Mouse (Mus musculus): ENCODE measurements at regions not wholly inside any gene's neighbourhood (a gene's known extent, or its start where the extent isn't known, plus 50 kb on each side); places are given as distances from the start of the nearest gene placed in this dataset.

GRCm38 (mm10) chr4:10792628-10793027, 81.7 kb upstream of the 2610301B20Rik start:
- no peak for TF ChIP-seq CTCF (IDR thresholded peaks at IDR 0.05; ENCODE audit: low read depth)
- H3K36me3 ChIP-seq (ENCODE audit: insufficient read depth, low read length): no peaks in the 10 kb centered on the region
- no peak overlapping the region for H3K27ac ChIP-seq
- H3K4me1 ChIP-seq (replicated peaks; ENCODE audit: insufficient read depth, low read length): no peaks in the 10 kb centered on the region
- no peaks in the 10 kb centered on the region for H3K27me3 ChIP-seq (ENCODE audit: insufficient read depth, low read length)
- ATAC-seq (replicated peaks; ENCODE audit: low FRiP score, low read depth) (no peak), DNase-seq (ENCODE audit: low spot score) (no peak)
- no peak overlapping the region for H3K9ac ChIP-seq (ENCODE audit: low read depth, low read length)
- WGBS: 41% methylated on average over 3 of the region's 3 CpGs
- no peak overlapping the region for H3K4me2 ChIP-seq (ENCODE audit: low read length)
- no peaks in the 10 kb centered on the region for H3K9me3 ChIP-seq (replicated peaks; ENCODE audit: low read length)
- no peak overlapping the region for H3K4me3 ChIP-seq (replicated peaks; ENCODE audit: low read depth, low read length)

GRCm38 (mm10) chr4:10794471-10794870, 79.8 kb upstream of the 2610301B20Rik start:
- Histone ChIP-seq H3K4me3 (replicated peaks; ENCODE audit: low read depth, low read length) (no peak overlapping the region), H3K9ac (ENCODE audit: low read depth, low read length) (no peak overlapping the region), H3K4me2 (ENCODE audit: low read length) (no peak overlapping the region), H3K27ac (no peak overlapping the region), H3K27me3 (ENCODE audit: insufficient read depth, low read length) (no peaks in the 10 kb centered on the region), H3K4me1 (replicated peaks; ENCODE audit: insufficient read depth, low read length) (no peaks in the 10 kb centered on the region), H3K36me3 (ENCODE audit: insufficient read depth, low read length) (no peaks in the 10 kb centered on the region), H3K9me3 (replicated peaks; ENCODE audit: low read length) (no peaks in the 10 kb centered on the region)
- TF ChIP-seq CTCF (IDR thresholded peaks at IDR 0.05; ENCODE audit: low read depth): no peak
- DNase-seq (ENCODE audit: low spot score) (no peak), ATAC-seq (replicated peaks; ENCODE audit: low FRiP score, low read depth) (no peak)
- WGBS: 60% methylated on average over 3 of the region's 3 CpGs

- Histone ChIP-seq H3K9ac (ENCODE audit: low read depth, low read length) (no peak overlapping the region), H3K4me1 (replicated peaks; ENCODE audit: insufficient read depth, low read length) (no peaks in the 10 kb centered on the region), H3K9me3 (replicated peaks; ENCODE audit: low read length) (no peaks in the 10 kb centered on the region), H3K4me2 (ENCODE audit: low read length) (no peak overlapping the region), H3K36me3 (ENCODE audit: insufficient read depth, low read length) (no peaks in the 10 kb centered on the region), H3K27me3 (ENCODE audit: insufficient read depth, low read length) (no peaks in the 10 kb centered on the region), H3K27ac (no peak overlapping the region), H3K4me3 (replicated peaks; ENCODE audit: low read depth, low read length) (no peak overlapping the region)
- DNase-seq (ENCODE audit: low spot score) (no peak), ATAC-seq (replicated peaks; ENCODE audit: low FRiP score, low read depth) (no peak)
- no peak for TF ChIP-seq CTCF (IDR thresholded peaks at IDR 0.05; ENCODE audit: low read depth)
- WGBS: 66% methylated on average over 3 of the region's 3 CpGs
Observed at GRCm38 (mm10) chr4:10800780-10801553, 73.3 kb upstream of the 2610301B20Rik start.

DNA sequence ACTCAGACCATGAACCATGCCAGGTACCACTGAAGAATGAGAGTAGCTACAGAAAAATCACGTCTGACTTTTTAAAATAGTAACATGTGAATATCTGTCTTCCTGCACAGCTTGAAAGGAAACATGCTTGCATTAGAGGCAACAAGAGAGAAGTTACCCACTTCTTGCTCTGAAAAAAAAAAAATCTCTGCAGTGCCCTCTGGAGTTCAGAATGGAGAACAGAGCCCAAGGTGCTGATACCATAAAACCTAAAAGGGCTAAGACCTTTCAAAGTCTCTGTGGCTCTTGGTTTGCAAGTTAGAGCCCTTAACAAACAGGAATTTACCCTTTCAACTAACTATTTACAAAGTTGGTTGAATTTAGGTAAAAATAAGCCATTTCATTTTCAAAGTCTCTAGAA, 69.6 kb upstream of the 2610301B20Rik start:
- WGBS: 35% methylated on average over 1 of the region's 1 CpGs
- no peak overlapping the region for H3K9ac ChIP-seq (ENCODE audit: low read depth, low read length)

GRCm38 (mm10) chr4:10807260-10807659, 67.0 kb upstream of the 2610301B20Rik start:
- no peak overlapping the region for H3K27ac ChIP-seq
- no peak overlapping the region for H3K4me2 ChIP-seq (ENCODE audit: low read length)
- TF ChIP-seq CTCF (IDR thresholded peaks at IDR 0.05; ENCODE audit: low read depth): no peak
- H3K9me3 ChIP-seq (replicated peaks; ENCODE audit: low read length): no peaks in the 10 kb centered on the region
- H3K9ac ChIP-seq (ENCODE audit: low read depth, low read length): no peak overlapping the region
- H3K4me3 ChIP-seq (replicated peaks; ENCODE audit: low read depth, low read length): no peak overlapping the region
- DNase-seq (ENCODE audit: low spot score) (no peak), ATAC-seq (replicated peaks; ENCODE audit: low FRiP score, low read depth) (no peak)
- H3K4me1 ChIP-seq (replicated peaks; ENCODE audit: insufficient read depth, low read length): no peaks in the 10 kb centered on the region
- no peaks in the 10 kb centered on the region for H3K36me3 ChIP-seq (ENCODE audit: insufficient read depth, low read length)
- no peaks in the 10 kb centered on the region for H3K27me3 ChIP-seq (ENCODE audit: insufficient read depth, low read length)
- WGBS: 44% methylated on average over 3 of the region's 3 CpGs

More for the DNA sequence above, 69.6 kb upstream of the 2610301B20Rik start:
- Histone ChIP-seq H3K27me3 (ENCODE audit: insufficient read depth, low read length) (no peaks in the 10 kb centered on the region), H3K4me1 (replicated peaks; ENCODE audit: insufficient read depth, low read length) (no peaks in the 10 kb centered on the region), H3K36me3 (ENCODE audit: insufficient read depth, low read length) (no peaks in the 10 kb centered on the region), H3K9me3 (replicated peaks; ENCODE audit: low read length) (no peaks in the 10 kb centered on the region), H3K27ac (no peak overlapping the region), H3K4me2 (ENCODE audit: low read length) (no peak overlapping the region), H3K4me3 (replicated peaks; ENCODE audit: low read depth, low read length) (no peak overlapping the region)
- no peak for ATAC-seq (replicated peaks; ENCODE audit: low FRiP score, low read depth)
- peak; percentile 35; the same call in 1 of the 2 replicates for TF ChIP-seq CTCF (IDR thresholded peaks at IDR 0.05; ENCODE audit: low read depth)
- DNase-seq (ENCODE audit: low spot score): no peak

DNA sequence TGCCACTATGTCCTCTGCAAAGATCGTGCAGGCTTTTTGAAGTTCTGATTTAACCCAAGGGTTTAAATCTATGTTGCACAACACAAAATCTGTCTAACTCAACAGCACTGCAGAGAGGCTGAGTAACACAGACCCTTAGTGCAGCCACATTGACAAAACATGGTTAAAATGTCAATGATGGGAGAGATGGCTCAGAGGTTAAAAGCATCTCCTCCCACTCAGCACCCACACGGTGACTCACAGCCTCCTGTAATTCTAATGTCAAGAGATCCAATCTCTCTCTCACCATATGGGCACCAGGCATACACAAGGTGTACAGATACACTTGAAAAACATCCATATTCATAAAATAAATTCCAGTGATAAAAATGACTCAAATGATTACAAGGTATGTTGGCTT, 61.4 kb upstream of the 2610301B20Rik start:
- no peaks in the 10 kb centered on the region for H3K36me3 ChIP-seq (ENCODE audit: insufficient read depth, low read length)
- no peak overlapping the region for H3K27ac ChIP-seq
- no peaks in the 10 kb centered on the region for H3K9me3 ChIP-seq (replicated peaks; ENCODE audit: low read length)
- no peaks in the 10 kb centered on the region for H3K4me1 ChIP-seq (replicated peaks; ENCODE audit: insufficient read depth, low read length)
- no peak overlapping the region for H3K9ac ChIP-seq (ENCODE audit: low read depth, low read length)
- no peak for DNase-seq (ENCODE audit: low spot score)
- 78% methylated on average over 2 of the region's 2 CpGs for WGBS
- no peak for TF ChIP-seq CTCF (IDR thresholded peaks at IDR 0.05; ENCODE audit: low read depth)
- H3K4me3 ChIP-seq (replicated peaks; ENCODE audit: low read depth, low read length): no peak overlapping the region
- no peaks in the 10 kb centered on the region for H3K27me3 ChIP-seq (ENCODE audit: insufficient read depth, low read length)
- H3K4me2 ChIP-seq (ENCODE audit: low read length): no peak overlapping the region
- no peak for ATAC-seq (replicated peaks; ENCODE audit: low FRiP score, low read depth)
